Mouse (Mus musculus): ENCODE measurements around the gene Mavs. TPM values are rescaled to one million over a fixed set of nuclear protein-coding genes. Genes with fewer than 3 reads are reported as not detected.

The Mavs gene
- polyA plus RNA-seq, 1 experiment from 2014 or later: 6.7 TPM

- H3K36me3 ChIP-seq (ENCODE audit: control insufficient read depth, insufficient read depth, low read length): peaks cover 4% of the 10 kb centered on the region; the same call in 1 of the 2 replicates
- no peak overlapping the region for H3K4me3 ChIP-seq (ENCODE audit: low read depth, low read length)
- no peaks in the 10 kb centered on the region for H3K27me3 ChIP-seq (ENCODE audit: control insufficient read depth, insufficient read depth, low read depth, low read length)
- H3K4me1 ChIP-seq (ENCODE audit: control insufficient read depth, insufficient read depth, low read length): no peaks in the 10 kb centered on the region
- H3K27ac ChIP-seq (ENCODE audit: low read length): no peak overlapping the region
- no peak overlapping the region for H3K9ac ChIP-seq (ENCODE audit: low read depth, low read length)
- H3K9me3 ChIP-seq (replicated peaks; ENCODE audit: control insufficient read depth, low read length, poor library complexity, severe bottlenecking): no peaks in the 10 kb centered on the region
- no peak overlapping the region for H3K4me2 ChIP-seq (ENCODE audit: low read length)
- WGBS: 95% methylated on average over 16 of the region's 16 CpGs
- ATAC-seq: no peak
Measured at GRCm38 (mm10) chr2:131196606-131197316, 37.1 kb upstream of the Mavs start.

GRCm38 (mm10) chr2:131200710-131201109 lies 33.2 kb upstream of the Mavs start:
- Histone ChIP-seq H3K9ac (ENCODE audit: low read depth, low read length) (no peak overlapping the region), H3K27ac (ENCODE audit: low read length) (no peak overlapping the region), H3K4me2 (ENCODE audit: low read length) (no peak overlapping the region), H3K4me3 (ENCODE audit: low read depth, low read length) (no peak overlapping the region), H3K36me3 (ENCODE audit: control insufficient read depth, insufficient read depth, low read length) (no peaks in the 10 kb centered on the region), H3K27me3 (ENCODE audit: control insufficient read depth, insufficient read depth, low read depth, low read length) (no peaks in the 10 kb centered on the region), H3K9me3 (replicated peaks; ENCODE audit: control insufficient read depth, low read length, poor library complexity, severe bottlenecking) (no peaks in the 10 kb centered on the region), H3K4me1 (ENCODE audit: control insufficient read depth, insufficient read depth, low read length) (no peaks in the 10 kb centered on the region)
- 88% methylated on average over 2 of the region's 2 CpGs for WGBS
- ATAC-seq: no peak

- Histone ChIP-seq H3K9ac (ENCODE audit: low read depth, low read length) (no peak overlapping the region), H3K27ac (ENCODE audit: low read length) (no peak overlapping the region), H3K36me3 (ENCODE audit: control insufficient read depth, insufficient read depth, low read length) (no peaks in the 10 kb centered on the region), H3K27me3 (ENCODE audit: control insufficient read depth, insufficient read depth, low read depth, low read length) (no peaks in the 10 kb centered on the region), H3K4me1 (ENCODE audit: control insufficient read depth, insufficient read depth, low read length) (no peaks in the 10 kb centered on the region), H3K9me3 (replicated peaks; ENCODE audit: control insufficient read depth, low read length, poor library complexity, severe bottlenecking) (no peaks in the 10 kb centered on the region), H3K4me3 (ENCODE audit: low read depth, low read length) (no peak overlapping the region), H3K4me2 (ENCODE audit: low read length) (no peak overlapping the region)
- ATAC-seq: no peak
- 95% methylated on average over 3 of the region's 3 CpGs for WGBS
Measured at GRCm38 (mm10) chr2:131201262-131201661, 32.6 kb upstream of the Mavs start.

GRCm38 (mm10) chr2:131203816-131204409 lies 29.9 kb upstream of the Mavs start:
- Histone ChIP-seq H3K9ac (ENCODE audit: low read depth, low read length) (no peak overlapping the region), H3K4me3 (ENCODE audit: low read depth, low read length) (no peak overlapping the region), H3K4me2 (ENCODE audit: low read length) (no peak overlapping the region), H3K4me1 (ENCODE audit: control insufficient read depth, insufficient read depth, low read length) (no peaks in the 10 kb centered on the region), H3K36me3 (ENCODE audit: control insufficient read depth, insufficient read depth, low read length) (no peaks in the 10 kb centered on the region), H3K27ac (ENCODE audit: low read length) (no peak overlapping the region), H3K27me3 (ENCODE audit: control insufficient read depth, insufficient read depth, low read depth, low read length) (no peaks in the 10 kb centered on the region), H3K9me3 (replicated peaks; ENCODE audit: control insufficient read depth, low read length, poor library complexity, severe bottlenecking) (no peaks in the 10 kb centered on the region)
- WGBS: 92% methylated on average over 6 of the region's 6 CpGs
- no peak for ATAC-seq

GRCm38 (mm10) chr2:131204410-131204981 lies 29.4 kb upstream of the Mavs start:
- no peaks in the 10 kb centered on the region for H3K9me3 ChIP-seq (replicated peaks; ENCODE audit: control insufficient read depth, low read length, poor library complexity, severe bottlenecking)
- 61% methylated on average over 7 of the region's 7 CpGs for WGBS
- H3K4me2 ChIP-seq (ENCODE audit: low read length): no peak overlapping the region
- ATAC-seq: no peak
- H3K36me3 ChIP-seq (ENCODE audit: control insufficient read depth, insufficient read depth, low read length): no peaks in the 10 kb centered on the region
- no peaks in the 10 kb centered on the region for H3K27me3 ChIP-seq (ENCODE audit: control insufficient read depth, insufficient read depth, low read depth, low read length)
- H3K4me3 ChIP-seq (ENCODE audit: low read depth, low read length): no peak overlapping the region
- H3K9ac ChIP-seq (ENCODE audit: low read depth, low read length): no peak overlapping the region
- no peak overlapping the region for H3K27ac ChIP-seq (ENCODE audit: low read length)
- H3K4me1 ChIP-seq (ENCODE audit: control insufficient read depth, insufficient read depth, low read length): peaks cover 2% of the 10 kb centered on the region; the same call in 1 of the 2 replicates

- Histone ChIP-seq H3K4me2 (ENCODE audit: low read length) (no peak overlapping the region), H3K4me1 (ENCODE audit: control insufficient read depth, insufficient read depth, low read length) (peaks cover 5% of the 10 kb centered on the region; the same call in 1 of the 2 replicates), H3K9ac (ENCODE audit: low read depth, low read length) (no peak overlapping the region), H3K36me3 (ENCODE audit: control insufficient read depth, insufficient read depth, low read length) (no peaks in the 10 kb centered on the region), H3K27me3 (ENCODE audit: control insufficient read depth, insufficient read depth, low read depth, low read length) (no peaks in the 10 kb centered on the region), H3K4me3 (ENCODE audit: low read depth, low read length) (no peak overlapping the region), H3K27ac (ENCODE audit: low read length) (no peak overlapping the region), H3K9me3 (replicated peaks; ENCODE audit: control insufficient read depth, low read length, poor library complexity, severe bottlenecking) (no peaks in the 10 kb centered on the region)
- ATAC-seq: no peak
- 89% methylated on average over 8 of the region's 8 CpGs for WGBS
Measured at GRCm38 (mm10) chr2:131205521-131206182, 28.2 kb upstream of the Mavs start.

GRCm38 (mm10) chr2:131206778-131207177 lies 27.1 kb upstream of the Mavs start, which contains the start of gene Ap5s1:
TSS of gene Ap5s1 (plus strand) at chr2:131207078.
- WGBS: 85% methylated on average over 4 of the region's 4 CpGs
- H3K27me3 ChIP-seq (ENCODE audit: control insufficient read depth, insufficient read depth, low read depth, low read length): no peaks in the 10 kb centered on the region
- no peak within 1 kb of the TSS for H3K4me2 ChIP-seq (ENCODE audit: low read length)
- no peak within 1 kb of the TSS for H3K9ac ChIP-seq (ENCODE audit: low read depth, low read length)
- H3K4me1 ChIP-seq (ENCODE audit: control insufficient read depth, insufficient read depth, low read length): peaks cover 12% of the 10 kb centered on the region
- H3K27ac ChIP-seq (ENCODE audit: low read length): no peak within 1 kb of the TSS
- no peaks in the 10 kb centered on the region for H3K36me3 ChIP-seq (ENCODE audit: control insufficient read depth, insufficient read depth, low read length)
- H3K9me3 ChIP-seq (replicated peaks; ENCODE audit: control insufficient read depth, low read length, poor library complexity, severe bottlenecking): no peaks in the 10 kb centered on the region
- no peak for ATAC-seq
- no peak within 1 kb of the TSS for H3K4me3 ChIP-seq (ENCODE audit: low read depth, low read length)

- Histone ChIP-seq H3K4me3 (ENCODE audit: low read depth, low read length) (no peak overlapping the region), H3K27me3 (ENCODE audit: control insufficient read depth, insufficient read depth, low read depth, low read length) (no peaks in the 10 kb centered on the region), H3K4me2 (ENCODE audit: low read length) (no peak overlapping the region), H3K27ac (ENCODE audit: low read length) (no peak overlapping the region), H3K9me3 (replicated peaks; ENCODE audit: control insufficient read depth, low read length, poor library complexity, severe bottlenecking) (no peaks in the 10 kb centered on the region), H3K4me1 (ENCODE audit: control insufficient read depth, insufficient read depth, low read length) (peaks cover 14% of the 10 kb centered on the region), H3K36me3 (ENCODE audit: control insufficient read depth, insufficient read depth, low read length) (no peaks in the 10 kb centered on the region), H3K9ac (ENCODE audit: low read depth, low read length) (no peak overlapping the region)
- ATAC-seq: no peak
- WGBS: 97% methylated on average over 2 of the region's 2 CpGs
Measured at GRCm38 (mm10) chr2:131208356-131208755, 25.5 kb upstream of the Mavs start.
